Mouse (Mus musculus) liver, embryonic 14.5 days (tissue): Measurements from ENCODE around the gene Kremen2.

ENCODE experiments used
- CTCF ChIP-seq: IDR thresholded peaks from 2 replicates; pipeline ENCODE4 v1.5.1; 2016; ENCODE audit warnings: antibody characterized with exemption, low read depth, control low read depth
- EP300 ChIP-seq: IDR thresholded peaks from 2 replicates; pipeline ENCODE4 v1.6.1; 2016; ENCODE audit warnings: antibody characterized with exemption, low read depth

DNA sequence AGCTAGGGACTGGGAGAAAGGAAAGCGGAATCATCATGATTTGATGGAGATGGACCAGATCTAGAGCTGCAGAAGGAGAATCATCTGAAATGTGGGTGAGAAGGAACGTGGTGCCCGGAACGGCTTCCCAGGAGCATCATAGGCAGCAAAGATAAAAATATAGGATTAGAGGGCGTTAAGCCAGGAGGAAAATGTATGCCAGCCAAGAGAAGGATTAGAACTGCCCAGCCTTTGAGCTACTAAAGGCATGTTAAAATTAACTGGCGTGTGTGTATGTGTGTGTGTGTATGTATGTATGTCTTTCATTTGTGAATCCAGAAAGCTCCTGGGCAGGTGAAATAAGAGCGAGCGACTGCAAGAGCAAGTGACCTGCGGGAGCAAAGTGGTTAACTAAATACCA, 42.3 kb downstream of the Kremen2 start:
- TF ChIP-seq CTCF (no peak), EP300 (no peak)
